Mouse (Mus musculus) neural tube, embryonic 15.5 days (tissue): ENCODE results near the gene Mad1l1. TPM values are rescaled to one million over a fixed set of nuclear protein-coding genes. Genes with fewer than 3 reads are reported as not detected.

Experiments used
- ATAC-seq: fragments of 200-750 bp; cut with Nextera tagmentation; 2 replicates; pipeline ENCODE4 v1.8.0; 2017; ENCODE audit warnings: mild to moderate bottlenecking, moderate TSS enrichment, moderate library complexity; ENCODE audit not compliant: low FRiP score
- H3K27ac ChIP-seq: fragments of 300-500 bp; sonication (generic); replicated peaks from 2 replicates; pipeline ENCODE4 v1.5.1; 2015; ENCODE audit warnings: mild to moderate bottlenecking, inconsistent platforms
- H3K27me3 ChIP-seq: fragments of 300-500 bp; sonication (generic); replicated peaks from 2 replicates; pipeline ENCODE4 v1.6.1; 2015; ENCODE audit warnings: inconsistent platforms
- H3K36me3 ChIP-seq: fragments of 300-500 bp; sonication (generic); 2 replicates; pipeline ENCODE4 v1.6.1; 2015; ENCODE audit warnings: inconsistent platforms
- H3K4me1 ChIP-seq: fragments of 300-500 bp; sonication (generic); 2 replicates; pipeline ENCODE4 v1.6.1; 2015; ENCODE audit warnings: inconsistent platforms
- H3K4me2 ChIP-seq: fragments of 300-500 bp; sonication (generic); 2 replicates; pipeline ENCODE4 v1.6.1; 2015; ENCODE audit warnings: inconsistent platforms, mild to moderate bottlenecking, moderate library complexity
- H3K4me3 ChIP-seq: fragments of 300-500 bp; sonication (generic); replicated peaks from 2 replicates; pipeline ENCODE4 v1.5.1; 2015; ENCODE audit warnings: mild to moderate bottlenecking, inconsistent platforms
- H3K9ac ChIP-seq: fragments of 300-500 bp; sonication (generic); replicated peaks from 2 replicates; pipeline ENCODE4 v1.6.1; 2015; ENCODE audit warnings: mild to moderate bottlenecking, inconsistent platforms
- H3K9me3 ChIP-seq: fragments of 300-500 bp; sonication (generic); replicated peaks from 2 replicates; pipeline ENCODE4 v1.6.1; 2016; ENCODE audit warnings: inconsistent platforms
- WGBS: fragments of 180-500 bp; shearing (Covaris S2); methylation state at CpG from one replicate; pipeline ENCODE4 v1.1.7; 2015; ENCODE audit warnings: mixed read lengths; 5-methylcytosine and 5-hydroxymethylcytosine counted together
- polyA plus RNA-seq: library from polyadenylated mRNA; unstranded; fragments of >200 nt; fragmentation: Nextera tagmentation; extraction: Ambion mirVana; gene quantifications from 2 replicates; pipeline ENCODE4 v1.2.1, GENCODE M21; 2015

Mad1l1 gene
- polyA plus RNA-seq, 1 experiment from 2014 or later = 29.6 TPM

DNA sequence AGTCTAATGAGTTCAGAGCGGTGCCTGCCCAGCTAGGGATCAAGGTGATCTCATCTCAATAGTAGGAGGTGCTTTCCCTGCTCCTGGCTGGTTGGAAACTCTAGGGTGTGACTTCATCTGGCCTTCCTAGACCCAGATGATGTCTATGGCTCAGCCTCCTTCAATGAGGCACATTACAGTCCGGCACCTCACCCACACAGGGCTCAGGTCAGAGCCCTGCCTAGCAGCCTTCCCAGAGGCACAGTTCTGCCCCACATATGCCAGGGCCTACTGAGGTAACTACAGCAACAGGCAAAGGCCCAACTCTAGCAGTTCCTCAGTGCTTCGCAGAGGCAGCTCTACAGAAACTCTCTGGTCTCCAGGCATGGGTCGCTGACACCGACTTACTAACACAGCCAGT lies 63.9 kb downstream of the Mad1l1 start:
- no peaks in the 10 kb centered on the region for H3K9me3 ChIP-seq
- ATAC-seq = no peak
- peaks cover 3% of the 10 kb centered on the region; the same call in 1 of the 2 replicates for H3K4me1 ChIP-seq
- H3K27ac ChIP-seq = no peak overlapping the region
- no peaks in the 10 kb centered on the region for H3K36me3 ChIP-seq
- H3K4me3 ChIP-seq = no peak overlapping the region
- 87% methylated on average over 5 of the region's 5 CpGs for WGBS
- no peak overlapping the region for H3K4me2 ChIP-seq
- no peak overlapping the region for H3K9ac ChIP-seq
- H3K27me3 ChIP-seq = no peaks in the 10 kb centered on the region

DNA sequence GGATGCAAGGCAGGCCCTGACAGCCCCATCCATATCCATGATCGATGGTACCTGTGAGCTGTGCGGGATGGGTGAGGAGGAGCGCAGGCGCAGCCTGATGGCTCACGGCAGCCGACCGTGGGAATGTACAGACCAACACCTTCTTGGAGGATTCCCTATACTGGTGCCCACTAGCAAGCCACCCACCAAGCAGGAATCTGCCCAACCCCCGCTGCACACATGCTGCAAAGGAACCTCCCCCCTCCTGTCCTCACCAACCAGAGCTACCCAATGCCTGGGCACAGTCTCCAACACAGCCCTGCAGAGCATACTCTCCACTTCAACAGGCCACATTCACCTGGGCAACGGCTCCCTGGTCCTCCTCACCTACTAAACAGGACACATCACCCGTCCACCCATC lies 64.7 kb downstream of the Mad1l1 start:
- WGBS = 91% methylated on average over 10 of the region's 10 CpGs
- H3K4me1 ChIP-seq = peaks cover 6% of the 10 kb centered on the region; the same call in 1 of the 2 replicates
- H3K9ac ChIP-seq = no peak overlapping the region
- no peaks in the 10 kb centered on the region for H3K9me3 ChIP-seq
- ATAC-seq = no peak
- no peak overlapping the region for H3K4me2 ChIP-seq
- no peaks in the 10 kb centered on the region for H3K27me3 ChIP-seq
- H3K36me3 ChIP-seq = no peaks in the 10 kb centered on the region
- H3K27ac ChIP-seq = no peak overlapping the region
- no peak overlapping the region for H3K4me3 ChIP-seq

DNA sequence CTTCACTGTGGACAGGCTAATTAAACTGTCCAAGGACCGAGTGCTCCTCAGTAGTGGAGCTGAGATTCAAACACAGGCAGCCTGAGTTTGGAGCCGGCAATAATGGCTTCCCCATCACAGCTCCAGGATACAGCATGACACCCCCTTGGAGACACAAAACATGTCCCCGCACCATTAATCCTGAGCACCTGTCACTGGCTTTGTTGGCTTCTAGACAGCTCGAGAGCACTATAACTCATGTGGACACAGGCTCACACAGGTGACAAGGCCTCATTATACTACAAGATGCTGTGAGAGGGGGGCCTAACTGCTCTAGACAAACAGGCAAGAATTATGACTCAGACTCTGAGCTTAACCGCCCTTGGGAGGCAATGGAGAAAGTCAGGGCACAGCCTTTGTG lies 66.1 kb downstream of the Mad1l1 start:
- Histone ChIP-seq H3K4me2 (no peak overlapping the region), H3K36me3 (no peaks in the 10 kb centered on the region), H3K4me1 (peaks cover 7% of the 10 kb centered on the region; the same call in 1 of the 2 replicates), H3K4me3 (no peak overlapping the region), H3K9me3 (no peaks in the 10 kb centered on the region), H3K27ac (no peak overlapping the region), H3K27me3 (no peaks in the 10 kb centered on the region), H3K9ac (no peak overlapping the region)
- 25% methylated on average over 5 of the region's 5 CpGs for WGBS
- ATAC-seq = no peak

DNA sequence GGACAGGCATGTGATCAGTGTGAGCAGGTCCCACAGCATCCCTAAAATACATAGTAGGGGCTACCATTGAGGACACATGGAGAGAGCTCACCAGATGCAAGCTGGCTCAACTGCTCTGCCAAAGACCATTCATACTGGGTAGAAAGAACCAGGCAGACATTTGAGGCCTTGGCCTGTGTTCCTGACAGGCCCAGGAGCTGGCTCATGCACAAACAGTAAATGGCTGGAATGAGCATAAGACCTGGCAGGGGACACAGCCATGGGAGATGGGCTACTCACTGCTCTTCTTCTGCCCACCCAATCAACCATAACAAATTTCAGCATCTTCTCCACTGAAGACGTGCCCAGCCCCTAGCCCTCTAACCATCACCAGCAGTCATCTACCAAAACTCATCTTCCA lies 66.7 kb downstream of the Mad1l1 start:
- H3K36me3 ChIP-seq = no peaks in the 10 kb centered on the region
- H3K9ac ChIP-seq = no peak overlapping the region
- H3K27me3 ChIP-seq = no peaks in the 10 kb centered on the region
- WGBS = 91% methylated on average over 1 of the region's 1 CpGs
- ATAC-seq = no peak
- H3K9me3 ChIP-seq = no peaks in the 10 kb centered on the region
- H3K4me2 ChIP-seq = no peak overlapping the region
- no peak overlapping the region for H3K27ac ChIP-seq
- peaks cover 10% of the 10 kb centered on the region; the same call in 1 of the 2 replicates for H3K4me1 ChIP-seq
- no peak overlapping the region for H3K4me3 ChIP-seq

DNA sequence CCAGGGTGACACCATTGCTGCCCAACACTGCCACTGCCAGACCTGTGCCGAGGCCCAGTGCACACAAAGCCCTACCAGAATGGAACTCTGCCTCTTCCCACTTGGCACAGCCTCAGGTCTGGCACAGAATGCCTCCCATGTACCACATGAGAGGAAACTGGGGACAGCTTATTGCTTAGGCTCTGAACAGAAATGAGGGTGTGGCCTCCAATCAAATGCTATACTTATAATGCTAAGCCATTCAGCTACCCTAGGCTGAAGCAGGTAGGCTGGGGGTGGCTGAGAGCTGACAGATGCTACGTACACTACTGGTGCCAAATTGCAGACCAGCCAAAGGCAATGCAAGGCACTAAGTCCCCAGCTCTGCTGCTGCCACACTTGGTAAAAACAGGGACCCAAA lies 69.4 kb downstream of the Mad1l1 start:
- peaks cover 14% of the 10 kb centered on the region; the same call in 1 of the 2 replicates for H3K4me1 ChIP-seq
- H3K27me3 ChIP-seq = no peaks in the 10 kb centered on the region
- ATAC-seq = no peak
- no peaks in the 10 kb centered on the region for H3K9me3 ChIP-seq
- WGBS = 80% methylated on average over 2 of the region's 2 CpGs
- no peak overlapping the region for H3K27ac ChIP-seq
- H3K4me3 ChIP-seq = no peak overlapping the region
- no peak overlapping the region for H3K9ac ChIP-seq
- H3K36me3 ChIP-seq = no peaks in the 10 kb centered on the region
- no peak overlapping the region for H3K4me2 ChIP-seq

DNA sequence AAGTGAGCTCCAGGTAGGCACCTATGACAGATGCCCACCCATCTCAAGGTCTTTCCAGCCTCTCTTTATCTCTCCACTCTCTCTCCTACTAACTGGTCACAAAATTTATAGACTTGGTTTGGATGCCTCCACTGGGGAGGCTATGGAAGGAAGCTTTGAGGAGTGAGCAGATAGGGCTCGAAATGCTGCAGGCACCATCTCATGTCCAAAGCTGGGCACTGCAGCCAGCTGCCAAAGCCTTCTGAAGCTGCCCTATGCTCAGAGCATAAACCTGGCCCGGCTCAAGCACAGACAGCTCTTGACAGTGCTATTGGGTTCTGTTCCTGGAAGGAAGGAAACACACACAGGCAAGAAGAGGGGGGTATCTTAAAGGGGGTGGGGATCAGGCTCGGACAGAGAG lies 71.0 kb downstream of the Mad1l1 start:
- ATAC-seq = peak; percentile 48
- no peak overlapping the region for H3K4me2 ChIP-seq
- H3K4me3 ChIP-seq = no peak overlapping the region
- no peak overlapping the region for H3K27ac ChIP-seq
- H3K9ac ChIP-seq = no peak overlapping the region
- H3K9me3 ChIP-seq = no peaks in the 10 kb centered on the region
- peaks cover 14% of the 10 kb centered on the region; the same call in 1 of the 2 replicates for H3K4me1 ChIP-seq
- WGBS = 85% methylated on average over 3 of the region's 3 CpGs
- H3K27me3 ChIP-seq = no peaks in the 10 kb centered on the region
- 0 out of 2 replicates have a peak, but pooled peaks cover 4% of the 10 kb centered on the region for H3K36me3 ChIP-seq

DNA sequence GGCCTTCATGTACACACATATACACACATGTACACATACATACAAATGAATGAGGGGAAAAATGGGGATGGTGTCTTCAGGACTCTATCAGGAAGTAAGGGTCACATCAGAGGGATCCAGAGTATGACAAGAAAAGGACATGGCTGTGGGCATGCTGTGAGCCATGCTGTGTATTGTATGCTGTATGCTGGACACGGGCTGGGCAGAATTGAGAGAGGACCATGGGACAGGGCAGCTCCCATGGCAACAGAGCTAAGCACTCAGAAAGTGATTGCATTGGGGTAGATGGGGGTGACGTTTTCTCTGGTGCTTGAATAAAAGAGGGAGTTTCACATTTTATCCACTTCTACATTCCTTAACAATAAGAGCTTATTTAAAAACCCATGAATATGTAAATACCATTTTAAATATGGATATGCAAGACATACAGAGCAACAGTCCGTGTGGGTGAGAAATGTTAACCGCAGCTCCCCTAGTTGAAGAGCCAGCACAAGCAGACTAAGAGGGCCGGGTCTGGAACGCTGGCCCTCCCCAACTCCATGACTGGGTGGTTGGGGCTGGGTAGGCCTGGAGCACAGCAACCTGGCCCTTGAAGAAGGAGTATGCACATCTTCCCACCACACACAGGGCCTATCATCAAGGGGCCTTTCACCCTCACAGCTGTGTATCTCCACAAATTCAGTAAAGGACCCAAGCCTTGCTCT lies 71.8 kb downstream of the Mad1l1 start:
- H3K36me3 ChIP-seq = 0 out of 2 replicates have a peak, but pooled peaks cover 4% of the 10 kb centered on the region
- no peak overlapping the region for H3K4me3 ChIP-seq
- no peaks in the 10 kb centered on the region for H3K27me3 ChIP-seq
- 64% methylated on average over 6 of the region's 6 CpGs for WGBS
- no peak overlapping the region for H3K9ac ChIP-seq
- H3K9me3 ChIP-seq = no peaks in the 10 kb centered on the region
- H3K4me1 ChIP-seq = peaks cover 11% of the 10 kb centered on the region; the same call in 1 of the 2 replicates
- H3K27ac ChIP-seq = no peak overlapping the region
- ATAC-seq = no peak
- H3K4me2 ChIP-seq = no peak overlapping the region

DNA sequence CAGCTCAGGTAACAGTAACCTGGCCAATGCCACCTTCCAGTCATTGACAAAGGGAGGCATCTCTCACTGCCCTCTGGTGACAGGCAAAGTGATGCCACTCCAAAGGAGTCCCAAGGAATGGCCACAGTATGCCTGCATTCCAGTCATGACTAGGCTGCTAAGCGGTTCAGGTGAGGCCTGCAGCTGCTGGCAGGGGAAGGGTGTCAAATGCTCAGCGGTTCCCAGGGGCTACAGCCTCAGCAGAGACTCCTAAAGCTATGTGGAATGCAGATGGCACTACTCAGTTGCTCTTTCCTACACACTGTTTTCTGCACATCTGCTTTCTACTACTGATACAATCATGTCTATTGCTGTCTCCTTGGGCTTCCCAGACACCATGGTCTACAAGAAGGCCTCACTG lies 73.3 kb downstream of the Mad1l1 start:
- H3K27me3 ChIP-seq = no peaks in the 10 kb centered on the region
- H3K36me3 ChIP-seq = 0 out of 2 replicates have a peak, but pooled peaks cover 4% of the 10 kb centered on the region
- peaks cover 11% of the 10 kb centered on the region; the same call in 1 of the 2 replicates for H3K4me1 ChIP-seq
- no peak for ATAC-seq
- no peak overlapping the region for H3K4me3 ChIP-seq
- no peak overlapping the region for H3K27ac ChIP-seq
- no peak overlapping the region for H3K9ac ChIP-seq
- 89% methylated on average over 2 of the region's 2 CpGs for WGBS
- H3K4me2 ChIP-seq = no peak overlapping the region
- H3K9me3 ChIP-seq = no peaks in the 10 kb centered on the region

DNA sequence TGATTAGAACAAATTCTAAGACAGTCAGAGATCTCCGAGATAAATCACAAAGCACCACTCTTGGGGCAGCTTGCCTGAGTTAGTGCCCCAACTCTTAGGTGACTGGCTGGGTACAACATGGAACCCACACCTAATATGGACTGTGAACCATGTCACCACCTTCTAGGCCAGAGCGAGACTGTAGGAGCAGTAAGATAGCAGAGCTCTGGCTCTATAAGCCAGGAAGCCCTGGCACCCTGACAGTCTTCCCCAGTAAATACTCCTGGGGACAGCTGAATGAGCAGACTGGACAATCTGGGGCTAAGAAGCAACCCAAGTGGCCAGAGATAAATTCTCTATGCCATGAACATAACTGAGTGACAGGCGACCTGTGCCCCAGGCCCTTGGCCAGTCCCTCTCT lies 81.1 kb downstream of the Mad1l1 start:
- Histone ChIP-seq H3K9me3 (no peaks in the 10 kb centered on the region), H3K27me3 (no peaks in the 10 kb centered on the region), H3K36me3 (no peaks in the 10 kb centered on the region), H3K4me1 (no peaks in the 10 kb centered on the region), H3K4me2 (no peak overlapping the region), H3K9ac (no peak overlapping the region), H3K27ac (no peak overlapping the region), H3K4me3 (no peak overlapping the region)
- no peak for ATAC-seq
- WGBS = 97% methylated on average over 3 of the region's 3 CpGs

DNA sequence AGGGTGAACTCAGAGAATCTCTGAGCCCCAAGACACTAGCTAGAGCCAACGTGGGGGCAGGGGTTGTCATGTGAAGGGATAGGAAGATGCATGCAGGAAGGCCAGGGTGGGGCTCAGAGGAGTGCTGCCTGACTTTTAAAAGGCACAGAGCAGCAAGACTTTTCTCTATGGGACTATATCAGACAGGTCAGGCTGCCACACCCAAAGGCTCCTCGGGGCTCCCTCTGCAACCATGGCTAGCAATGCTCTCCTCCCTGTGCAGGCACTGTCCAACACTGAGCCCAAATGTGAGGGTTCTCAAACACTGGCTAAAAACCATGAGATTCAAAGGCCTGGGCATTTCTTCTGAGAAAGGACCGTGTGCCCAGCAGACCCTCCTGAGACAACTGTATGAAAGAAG lies 82.5 kb downstream of the Mad1l1 start:
- Histone ChIP-seq H3K9me3 (no peaks in the 10 kb centered on the region), H3K9ac (no peak overlapping the region), H3K36me3 (no peaks in the 10 kb centered on the region), H3K4me1 (peaks cover under 1% of the 10 kb centered on the region; the same call in 1 of the 2 replicates), H3K4me3 (no peak overlapping the region), H3K27me3 (no peaks in the 10 kb centered on the region), H3K4me2 (no peak overlapping the region), H3K27ac (no peak overlapping the region)
- 92% methylated on average over 3 of the region's 3 CpGs for WGBS
- ATAC-seq = no peak

DNA sequence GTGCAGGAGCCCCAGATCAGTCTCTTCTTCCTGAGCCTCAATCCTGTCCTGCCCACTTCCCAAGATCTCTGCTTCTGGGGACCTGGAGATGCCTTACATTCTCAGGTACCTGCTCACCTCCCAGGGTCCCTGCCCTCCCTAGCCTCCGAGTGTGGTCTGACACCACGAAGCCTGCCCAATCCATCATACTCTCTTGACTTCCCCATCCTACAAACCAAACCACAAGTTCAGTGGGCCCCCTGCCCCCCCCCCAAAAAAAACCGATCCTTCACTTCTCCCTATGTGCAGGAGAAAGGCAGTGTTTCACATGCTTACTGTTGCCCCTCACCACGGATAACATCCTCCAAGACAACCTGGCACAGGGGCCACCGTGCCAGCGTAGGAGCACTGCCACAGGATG lies 90.5 kb downstream of the Mad1l1 start:
- Histone ChIP-seq H3K27ac (no peak overlapping the region), H3K27me3 (no peaks in the 10 kb centered on the region), H3K4me2 (no peak overlapping the region), H3K36me3 (no peaks in the 10 kb centered on the region), H3K4me3 (no peak overlapping the region), H3K9ac (no peak overlapping the region), H3K9me3 (no peaks in the 10 kb centered on the region), H3K4me1 (peaks cover 7% of the 10 kb centered on the region; the same call in 1 of the 2 replicates)
- WGBS = 93% methylated on average over 6 of the region's 6 CpGs
- no peak for ATAC-seq

DNA sequence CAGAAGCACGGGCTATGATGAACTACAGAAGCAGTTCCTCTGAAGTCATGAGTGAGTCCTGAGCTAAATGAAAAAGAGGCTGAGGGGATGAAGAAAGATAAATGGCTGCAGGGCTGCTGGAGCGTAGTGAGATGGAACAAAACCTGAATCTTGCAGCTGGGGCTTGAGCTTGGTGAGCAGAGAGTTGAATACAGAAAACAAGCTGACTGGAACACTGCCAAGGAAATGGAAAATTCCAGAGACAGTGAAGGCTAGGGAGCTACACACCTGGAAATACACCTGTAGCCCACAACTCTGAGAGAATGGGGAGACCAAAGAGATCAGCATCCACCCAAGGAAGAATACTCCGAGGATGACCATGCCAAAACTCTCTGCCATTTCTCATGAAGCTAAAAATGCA lies 93.0 kb downstream of the Mad1l1 start:
- Histone ChIP-seq H3K4me3 (no peak overlapping the region), H3K9me3 (no peaks in the 10 kb centered on the region), H3K27ac (no peak overlapping the region), H3K9ac (no peak overlapping the region), H3K4me1 (peaks cover 8% of the 10 kb centered on the region), H3K27me3 (no peaks in the 10 kb centered on the region), H3K36me3 (no peaks in the 10 kb centered on the region), H3K4me2 (no peak overlapping the region)
- ATAC-seq = no peak
- 80% methylated on average over 3 of the region's 3 CpGs for WGBS
